Mouse (Mus musculus) gonadal fat pad, adult 2 months (tissue): ENCODE measurements around the gene 3110009E18Rik. TPM values are rescaled to one million over a fixed set of nuclear protein-coding genes. Genes with fewer than 3 reads are reported as not detected.

ENCODE experiments used
- DNase-seq: peaks from one replicate; pipeline ENCODE4 v3.0.0-alpha.2; 2012; ENCODE audit warnings: low read depth
- polyA plus RNA-seq: library from polyadenylated mRNA; depleted of rRNA; stranded (reverse); fragments of >200 nt; gene quantifications from 2 replicates; pipeline ENCODE4 v1.2.3, GENCODE M21; 2012

Gene 3110009E18Rik
- polyA plus RNA-seq, 1 experiment = 2.2 TPM

DNA sequence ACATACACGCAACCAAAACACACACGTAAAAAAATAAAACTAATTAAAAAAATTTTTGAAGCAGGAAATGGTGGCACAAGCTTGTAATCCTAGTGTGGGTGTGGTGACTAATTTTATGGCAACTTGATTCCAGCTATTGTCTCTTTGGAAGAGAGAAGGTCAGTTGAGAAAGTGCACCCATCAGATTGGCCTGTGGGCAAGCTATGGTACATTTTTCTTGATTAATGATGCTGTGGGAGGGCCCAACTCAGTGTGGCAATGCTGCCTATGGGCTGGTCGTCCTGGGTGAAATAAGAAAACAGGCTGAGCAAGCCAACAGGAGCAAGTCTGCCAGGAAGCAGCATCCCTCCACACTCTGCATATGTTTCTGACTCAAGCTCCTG lies 19.8 kb upstream of the 3110009E18Rik start:
- no peak for DNase-seq

DNA sequence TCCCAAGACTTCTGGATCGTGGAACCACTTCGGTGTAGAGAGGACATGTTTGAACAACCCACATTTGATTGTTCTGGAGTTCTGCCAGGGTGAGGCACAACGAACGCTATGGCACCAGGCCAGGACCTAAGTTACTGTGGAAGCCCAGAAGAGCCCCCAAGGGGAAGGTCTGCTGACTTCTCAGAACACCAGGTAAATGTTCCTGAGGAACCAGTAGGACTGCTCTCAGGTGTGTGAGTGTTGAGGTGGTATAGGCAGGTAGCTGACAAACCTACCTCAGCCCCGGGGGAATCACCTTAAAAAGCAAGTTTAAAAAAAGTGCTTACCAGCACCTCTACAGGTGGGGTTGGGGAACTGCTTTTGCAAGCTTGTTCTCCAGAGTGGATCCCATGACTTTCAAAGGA lies 15.4 kb upstream of the 3110009E18Rik start:
- DNase-seq = no peak

DNA sequence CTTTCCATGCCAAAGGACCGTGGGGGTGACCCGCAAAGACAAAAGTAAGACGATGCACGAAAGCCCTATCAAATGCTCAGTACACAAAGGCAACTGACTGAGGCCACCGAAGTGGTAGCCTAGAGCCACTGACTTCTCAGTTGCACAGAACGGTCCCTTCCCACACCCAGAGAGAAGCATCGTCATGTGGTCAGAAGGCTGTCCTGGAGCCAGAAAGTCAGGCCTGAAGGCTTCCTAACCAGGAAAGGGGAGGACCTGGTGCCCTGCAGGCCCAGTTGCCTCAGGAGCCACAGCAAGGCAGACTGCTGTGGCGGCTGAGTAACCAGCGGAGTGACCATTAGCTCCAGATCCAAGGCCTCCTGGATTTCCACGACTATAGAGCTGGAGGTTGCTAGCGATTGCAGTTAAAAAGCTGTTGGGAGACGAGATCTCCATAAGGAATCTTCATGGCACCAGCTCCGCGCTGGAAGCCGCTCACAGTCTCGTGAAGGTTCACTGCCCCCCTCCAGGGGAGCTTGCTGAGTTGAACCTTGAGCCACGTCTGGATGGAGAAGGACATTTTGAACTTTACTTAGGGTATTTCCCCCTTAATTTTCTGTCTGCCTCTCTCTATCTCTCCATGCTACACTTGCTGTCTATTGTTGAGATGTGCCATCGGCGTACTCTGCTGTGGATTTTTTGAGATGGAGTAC lies 11.1 kb upstream of the 3110009E18Rik start:
- no peak for DNase-seq

DNA sequence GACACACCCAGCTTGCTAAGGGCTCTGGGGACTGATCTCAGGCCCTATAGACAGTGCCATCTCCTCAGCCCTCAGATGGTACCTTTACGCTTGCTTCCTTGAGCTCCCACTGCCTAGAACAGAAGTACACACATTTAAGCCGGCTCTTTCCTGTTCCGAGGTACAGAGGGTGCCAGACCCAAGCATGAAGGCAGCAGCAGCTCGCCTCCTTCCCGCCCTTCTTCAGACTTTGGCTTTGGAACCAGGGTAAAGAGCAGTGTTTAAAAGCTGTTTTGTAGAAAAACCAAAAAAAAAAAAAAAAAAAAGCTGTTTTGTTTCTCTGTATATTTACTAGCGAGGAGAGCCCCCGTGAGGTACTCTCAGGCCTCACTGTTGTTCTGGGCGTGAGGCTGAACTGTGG lies 9.2 kb upstream of the 3110009E18Rik start:
- no peak for DNase-seq

DNA sequence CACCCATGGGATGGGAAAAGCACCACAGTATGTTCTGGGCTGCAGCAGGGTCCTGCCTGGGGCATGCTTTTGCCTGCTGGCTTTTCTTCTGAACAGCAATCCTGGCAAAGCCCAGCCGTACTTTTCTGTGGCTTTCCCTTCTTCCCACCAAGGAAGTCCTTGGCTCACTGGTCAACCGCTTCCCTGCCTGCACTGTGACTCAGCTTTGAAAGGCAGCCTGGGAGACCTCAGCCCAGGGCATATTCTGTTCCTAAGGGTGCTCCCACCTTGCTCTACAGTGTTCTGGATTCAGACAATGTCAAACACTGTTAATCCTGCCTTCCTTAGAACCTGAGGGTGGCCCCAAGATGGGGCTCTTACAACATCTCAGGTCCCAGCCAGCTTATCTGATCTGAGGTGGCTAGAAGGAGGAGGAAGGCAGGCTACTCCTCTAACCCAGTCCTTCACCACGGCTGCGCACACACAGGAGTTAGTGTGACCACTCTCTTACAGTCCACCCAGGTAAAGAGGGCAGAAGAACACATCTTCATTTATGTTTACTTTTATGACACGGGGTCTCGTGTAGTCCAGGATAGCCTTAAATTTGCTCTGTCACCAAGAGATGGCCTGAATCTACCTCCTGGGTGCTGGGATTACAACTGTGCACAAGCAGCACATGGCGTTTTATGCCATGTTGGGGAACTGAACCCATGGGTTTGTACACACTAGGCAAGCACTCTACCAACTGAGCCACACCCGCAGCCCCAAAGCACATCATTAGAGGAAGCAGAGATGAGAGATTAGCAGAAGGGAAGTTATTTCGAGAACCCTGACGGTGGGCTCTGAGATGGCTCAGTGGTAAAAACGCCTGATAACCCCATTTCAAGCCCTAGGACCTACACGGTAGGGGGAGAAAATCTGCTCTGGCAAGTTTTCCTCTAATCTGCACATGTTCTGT lies 8.5 kb upstream of the 3110009E18Rik start:
- no peak for DNase-seq

DNA sequence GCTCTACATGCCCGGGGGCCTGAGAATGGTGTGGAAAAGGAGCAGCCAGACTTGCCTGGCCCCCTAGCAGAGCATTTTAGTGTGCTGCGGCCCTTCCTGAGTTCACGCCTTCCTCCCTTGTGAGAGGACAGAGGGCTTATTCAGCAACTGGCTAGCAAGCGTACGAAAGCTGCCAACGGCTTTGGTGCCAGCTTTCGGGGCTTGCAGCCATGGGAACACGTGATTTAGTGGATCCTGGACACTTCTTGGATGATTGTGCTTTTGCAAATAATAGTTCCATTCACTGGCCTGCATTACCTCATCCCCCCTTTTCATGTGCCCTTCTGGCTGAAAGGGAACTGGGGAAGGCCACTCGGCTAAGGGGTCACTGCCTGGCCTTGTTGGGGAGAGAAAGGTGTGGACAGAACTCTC lies 5.3 kb upstream of the 3110009E18Rik start:
- DNase-seq = no peak

DNA sequence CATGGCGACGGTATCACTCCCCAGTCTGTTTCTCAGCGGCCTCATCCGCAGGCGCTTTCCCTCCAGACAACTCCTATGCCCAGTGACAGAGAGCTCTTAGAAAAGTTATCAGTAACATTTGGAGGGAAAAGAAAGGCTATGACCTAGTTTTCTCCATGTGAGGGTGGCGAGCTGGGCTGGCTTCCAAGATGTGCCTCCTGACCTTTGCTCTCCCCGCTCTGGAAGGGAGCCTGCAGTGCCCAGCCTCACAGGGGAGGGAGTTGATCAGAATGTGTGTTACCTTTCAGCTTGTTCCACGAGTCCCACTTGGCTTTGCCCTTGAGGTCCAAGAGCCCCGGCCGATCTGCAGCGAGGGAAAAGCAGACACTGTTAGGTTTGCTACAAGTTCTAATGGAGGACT lies 4.9 kb upstream of the 3110009E18Rik start:
- DNase-seq = no peak

DNA sequence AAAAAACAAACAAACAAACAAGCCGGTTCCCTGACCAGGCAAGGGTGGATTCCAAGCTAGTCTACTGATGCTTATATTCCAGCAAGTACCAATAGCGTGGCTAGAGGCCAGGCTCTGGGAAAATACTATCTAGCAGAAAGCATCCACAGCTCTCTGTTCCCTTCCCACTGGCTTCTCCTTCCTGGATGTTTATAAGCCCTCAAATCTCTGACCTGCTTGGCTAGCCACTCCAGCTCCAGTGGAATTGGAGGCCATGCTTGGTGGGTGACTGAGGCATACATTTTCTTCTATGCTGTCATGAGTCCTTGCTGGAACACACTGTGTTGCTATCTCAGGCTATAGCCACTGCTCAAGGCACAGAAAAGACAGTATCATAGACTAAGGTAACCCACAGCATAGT lies 2.1 kb upstream of the 3110009E18Rik start:
- no peak for DNase-seq

DNA sequence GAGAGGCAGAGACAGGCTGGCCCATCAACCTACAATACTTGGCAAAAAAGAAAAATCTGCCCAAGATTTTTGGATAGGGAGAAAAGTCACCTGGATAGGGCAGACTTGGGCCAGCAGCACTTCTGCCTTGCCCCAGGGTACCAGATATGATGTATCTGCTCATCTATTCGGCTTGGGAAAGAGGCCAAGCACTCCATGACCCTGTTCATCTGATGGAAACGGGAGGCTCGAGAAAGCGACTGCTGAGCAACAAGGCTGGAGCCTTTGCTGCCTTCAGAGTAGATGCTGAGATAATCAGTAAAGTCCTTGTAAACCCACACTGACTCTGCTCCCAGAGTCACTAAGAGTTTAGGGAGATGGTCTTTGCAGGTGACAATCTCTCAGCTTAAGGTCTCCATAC lies 1.6 kb upstream of the 3110009E18Rik start:
- DNase-seq = no peak

DNA sequence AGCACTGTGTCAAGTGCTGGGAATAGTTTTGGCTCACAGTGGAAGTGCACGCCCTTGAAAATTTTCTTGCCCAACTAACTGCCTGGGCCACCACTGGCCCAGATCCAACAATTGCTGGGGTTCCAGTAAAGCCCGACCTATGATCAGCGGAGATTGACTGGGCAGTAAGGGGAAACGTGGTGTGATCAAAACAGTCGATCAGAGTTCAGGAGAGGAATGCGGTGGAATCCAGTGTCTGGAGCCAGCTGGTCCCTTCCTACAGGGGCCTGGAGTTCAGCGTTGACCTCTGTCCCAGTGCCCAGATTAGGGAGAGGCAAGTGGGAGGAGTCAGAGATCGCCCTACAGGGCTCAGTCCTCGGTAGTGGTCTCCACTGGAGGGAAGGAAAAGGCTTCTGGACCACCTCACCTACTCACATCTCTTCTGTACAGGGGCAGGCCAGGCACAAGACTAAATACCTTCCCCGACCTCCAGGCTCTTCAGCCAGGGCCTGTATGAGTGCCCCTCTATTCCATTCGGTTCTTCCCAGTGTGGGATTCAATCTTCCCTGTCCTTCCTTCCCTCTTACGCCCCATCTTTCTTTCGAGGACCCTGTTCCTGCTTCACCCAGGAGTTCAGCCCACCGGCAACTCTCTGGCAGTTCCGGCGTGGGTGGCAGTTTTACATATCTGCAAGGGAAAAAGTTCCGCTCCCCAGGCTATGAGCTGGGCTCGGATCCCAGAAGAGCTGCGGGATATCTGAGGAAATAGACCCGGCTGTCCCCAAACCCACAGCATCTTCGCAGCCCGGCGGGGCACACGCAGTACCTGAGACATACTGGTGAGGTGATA lies 632 bp upstream of the 3110009E18Rik start:
- DNase-seq = no peak

DNA sequence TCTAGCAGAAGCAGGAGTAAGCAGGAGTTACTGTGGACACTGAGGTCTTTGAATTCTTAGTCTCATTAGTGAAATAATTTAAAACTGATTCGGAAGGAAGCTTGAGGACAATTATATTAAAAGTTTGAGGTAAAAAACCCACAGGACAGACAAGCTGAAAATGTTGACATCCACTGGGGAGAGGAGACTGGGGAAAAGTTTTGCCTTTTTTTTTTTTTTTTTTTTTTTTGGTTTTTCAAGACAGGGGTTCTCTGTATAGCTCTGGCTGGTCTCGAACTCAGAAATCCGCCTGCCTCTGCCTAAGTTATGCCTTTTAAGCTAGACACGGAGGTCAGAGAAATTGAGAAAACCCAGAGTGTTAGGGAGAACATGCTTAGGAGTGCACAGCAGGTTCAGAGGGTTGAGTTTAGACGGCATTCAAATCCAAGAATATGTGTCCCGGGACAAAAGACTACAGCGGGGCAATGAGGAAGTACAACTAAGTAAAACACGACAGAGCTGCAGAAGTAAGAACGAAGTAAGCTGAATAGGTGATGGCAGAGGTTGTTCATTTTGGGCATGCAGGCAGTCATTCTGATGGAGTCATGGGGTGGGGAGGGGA lies 1.0 kb downstream of the 3110009E18Rik start:
- no peak for DNase-seq

DNA sequence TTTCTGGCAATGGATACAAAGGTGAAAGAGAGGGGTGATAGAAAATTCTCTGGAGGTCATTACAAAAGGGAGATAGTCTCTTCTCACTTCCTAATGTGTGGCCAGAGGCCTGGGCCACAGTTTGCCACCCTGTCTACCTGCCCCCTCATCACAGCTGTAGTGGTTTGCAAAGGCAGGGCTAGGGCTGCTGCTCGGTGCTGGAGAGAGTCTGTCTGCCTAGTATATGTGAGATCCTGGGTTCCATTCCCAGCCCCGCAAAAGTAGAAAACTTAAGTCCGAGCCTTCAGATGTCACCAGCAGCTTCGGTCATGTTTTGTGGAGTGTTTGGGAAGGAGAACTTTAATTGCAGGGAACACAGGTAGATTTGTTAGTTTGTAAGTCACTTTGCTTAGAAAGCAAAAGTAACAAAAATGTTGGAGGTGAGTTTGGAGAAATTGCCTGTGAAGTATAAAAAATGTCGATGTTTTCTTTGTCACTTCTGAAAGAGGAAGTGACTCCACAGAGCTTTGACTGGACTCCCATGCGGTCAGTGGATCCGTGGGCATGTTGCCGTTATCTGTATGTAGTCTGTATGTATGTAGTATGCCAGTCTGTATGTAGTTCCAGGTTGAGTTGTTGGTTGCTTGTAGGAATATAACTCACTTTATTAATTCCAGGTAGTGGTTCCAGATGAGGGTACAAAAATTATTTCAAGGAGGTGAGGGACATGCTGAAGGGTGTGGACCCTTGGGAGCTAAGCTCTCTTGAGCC lies 1.8 kb downstream of the 3110009E18Rik start:
- no peak for DNase-seq

DNA sequence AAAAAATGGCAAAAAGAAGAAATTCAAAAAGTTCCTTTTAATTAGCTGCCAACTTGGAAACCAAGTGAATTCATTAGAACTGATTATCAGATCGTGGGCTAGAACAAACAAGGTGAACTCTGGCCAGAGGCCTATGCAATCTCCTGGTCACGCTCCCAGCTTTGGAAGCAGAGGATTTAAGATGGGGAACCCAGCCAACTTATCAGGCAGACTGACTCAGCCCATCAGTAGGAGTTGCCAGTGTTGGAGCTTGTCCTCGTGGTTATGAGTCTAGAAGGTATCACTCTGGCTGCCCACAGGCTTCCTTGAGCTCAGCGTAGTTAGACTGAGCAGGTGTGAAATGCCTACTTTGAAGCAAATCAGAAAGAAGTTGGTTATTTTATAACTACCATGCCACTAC lies 3.9 kb downstream of the 3110009E18Rik start:
- no peak for DNase-seq

DNA sequence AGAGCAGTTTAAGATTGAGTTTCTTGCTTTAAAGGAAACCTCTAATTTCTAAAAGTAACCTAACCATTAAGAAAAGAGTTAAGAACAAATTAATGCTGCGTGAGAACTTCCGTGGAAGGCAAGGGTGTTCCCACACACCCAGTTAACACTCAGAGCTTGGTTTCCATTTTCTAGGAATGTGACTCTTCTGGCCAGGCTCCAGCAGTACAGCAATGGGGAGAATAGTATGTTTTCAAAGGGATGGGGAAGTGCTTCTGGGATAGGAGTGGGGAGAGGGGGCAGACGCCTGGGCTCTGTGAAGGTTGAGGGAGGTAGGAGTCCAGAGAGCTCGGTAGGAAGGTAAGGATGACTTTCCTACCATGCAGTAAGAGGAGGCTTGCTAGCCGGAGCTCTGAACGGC lies 4.5 kb downstream of the 3110009E18Rik start:
- DNase-seq = no peak

DNA sequence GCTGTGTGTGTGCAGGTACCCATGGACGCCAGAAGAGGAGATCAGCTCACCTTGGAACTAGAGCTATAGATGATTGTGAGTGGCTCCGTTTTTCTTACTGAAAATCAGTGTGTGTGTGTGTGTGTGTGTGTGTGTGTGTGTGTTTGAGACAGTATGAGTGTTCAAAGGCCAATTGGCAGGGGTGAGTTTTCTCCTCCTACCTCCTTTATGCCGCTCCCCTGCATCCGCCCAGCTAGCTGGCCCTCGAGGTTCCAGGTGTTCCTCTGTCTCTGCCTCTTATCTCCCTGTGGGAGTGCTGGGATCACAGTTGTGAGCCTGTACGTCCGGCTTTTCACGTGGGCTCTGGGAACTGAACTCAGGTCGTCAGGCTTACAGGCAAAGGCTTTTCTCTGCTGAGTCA lies 5.3 kb downstream of the 3110009E18Rik start:
- DNase-seq = no peak

DNA sequence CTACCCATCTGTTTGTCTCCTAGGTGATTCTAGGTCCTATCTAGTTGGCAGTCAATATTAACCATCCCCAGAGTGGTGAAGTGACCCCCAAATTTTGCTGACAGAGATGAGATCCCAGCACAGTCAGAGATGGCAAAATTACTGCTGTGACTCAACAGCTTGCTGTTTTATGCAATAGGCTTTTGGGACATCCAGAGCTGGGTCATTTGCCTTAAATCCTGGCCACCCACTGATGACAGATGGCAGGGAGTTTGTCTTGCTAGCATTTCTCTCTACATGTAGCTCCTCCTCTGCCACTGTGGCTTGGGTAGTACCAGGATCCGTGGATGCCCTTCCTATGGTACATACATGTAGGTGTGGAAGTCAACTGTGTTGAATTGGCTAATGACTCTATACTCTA lies 11.4 kb downstream of the 3110009E18Rik start:
- DNase-seq = no peak

DNA sequence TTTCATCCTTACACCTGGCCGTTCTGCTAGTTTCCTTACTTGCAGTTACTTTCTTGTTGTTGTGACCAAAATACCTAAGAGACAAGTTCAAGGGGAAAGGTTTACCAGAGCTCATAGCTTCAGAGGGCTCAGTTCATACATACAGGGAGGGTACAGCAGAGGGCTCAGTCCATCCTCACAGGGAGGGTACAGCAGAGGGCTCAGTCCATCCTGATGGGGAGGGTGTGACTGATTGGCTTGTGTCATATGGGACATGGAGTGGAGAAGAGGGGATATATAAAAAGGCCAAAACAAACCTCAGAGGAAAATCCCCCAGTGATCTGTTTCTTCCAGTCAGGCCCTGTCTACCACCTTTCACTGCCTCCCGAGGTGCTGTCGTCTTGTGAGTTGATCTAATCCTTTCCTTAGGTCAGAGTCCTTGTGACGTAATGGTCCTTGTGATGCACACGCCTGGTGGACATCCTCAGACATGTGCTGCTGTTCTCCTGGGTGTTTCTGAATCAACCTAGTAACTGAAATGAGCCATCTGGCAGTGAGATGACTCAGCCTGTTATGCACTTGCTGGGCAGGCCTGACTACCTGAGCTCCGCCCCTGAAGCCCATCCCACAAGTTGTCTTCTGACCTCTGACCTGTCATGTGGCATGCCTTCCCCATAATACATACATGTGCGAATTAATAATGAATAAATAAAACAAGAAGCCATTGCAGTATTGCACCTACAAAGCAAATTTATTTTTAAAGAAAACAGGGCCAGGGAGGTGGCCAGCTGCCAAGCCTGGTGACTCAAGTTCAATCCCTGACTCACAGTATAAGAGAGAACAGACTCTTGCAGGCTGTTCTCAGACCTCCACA lies 15.2 kb downstream of the 3110009E18Rik start:
- no peak for DNase-seq

DNA sequence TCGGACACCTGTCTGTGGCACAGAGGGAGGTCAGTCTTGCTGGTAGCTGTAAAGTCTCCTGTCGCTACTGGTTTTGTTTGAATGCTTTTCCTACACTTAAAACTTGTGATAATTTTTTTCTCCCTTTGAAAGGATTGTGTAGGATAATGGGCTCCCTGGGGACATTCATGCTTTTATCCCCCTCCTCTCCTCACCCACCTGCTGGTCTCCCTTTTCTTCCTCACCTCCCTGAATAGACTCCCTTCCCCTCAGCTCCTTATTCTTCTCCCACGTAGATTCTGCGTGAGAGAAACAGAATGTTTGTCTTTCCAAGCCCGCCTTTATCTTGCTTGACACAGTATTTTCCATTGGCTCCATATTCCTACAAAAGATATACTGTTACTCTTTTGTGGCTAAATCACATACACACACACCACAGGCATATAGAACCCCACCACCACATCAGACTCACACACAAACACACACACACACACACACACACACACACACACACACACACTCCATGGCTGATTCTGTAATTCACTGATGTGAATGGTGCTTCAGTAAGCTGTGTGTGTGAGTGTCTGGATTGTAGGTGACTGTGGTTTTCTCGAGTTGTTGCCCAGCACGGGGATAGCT lies 18.0 kb downstream of the 3110009E18Rik start:
- no peak for DNase-seq

DNA sequence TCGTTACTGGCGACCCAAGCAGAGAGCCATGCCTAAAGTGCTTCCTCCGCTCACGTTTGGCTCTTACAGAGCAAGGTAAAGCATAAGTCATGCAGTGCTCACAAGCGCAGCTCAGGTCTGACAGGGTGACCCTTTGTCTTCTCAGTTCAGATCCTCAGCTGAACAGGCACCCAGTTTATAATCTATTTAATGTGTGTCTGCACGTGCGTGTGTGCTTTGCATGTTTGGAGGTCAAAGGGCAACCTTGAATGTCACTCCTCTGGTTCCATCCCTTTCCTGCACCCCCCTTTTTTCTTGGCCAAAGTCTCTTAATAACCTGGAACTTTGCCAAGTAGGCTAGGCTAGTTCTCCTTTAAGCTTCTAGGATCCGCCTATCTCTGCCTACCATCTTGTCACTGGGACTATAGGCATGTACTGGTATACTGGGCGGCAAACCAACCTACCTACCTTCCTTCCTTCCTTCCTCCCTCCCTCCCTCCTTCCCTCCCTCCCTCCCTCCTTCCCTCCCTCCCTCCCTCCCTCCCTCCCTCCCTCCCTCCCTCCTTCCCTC lies 19.2 kb downstream of the 3110009E18Rik start:
- no peak for DNase-seq
